Mouse (Mus musculus) limb, embryonic 13.5 days (tissue): ENCODE measurements around the gene Tars. TPM values are rescaled to one million over a fixed set of nuclear protein-coding genes. Genes with fewer than 3 reads are reported as not detected.

Source experiments
- ATAC-seq: fragments of 200-750 bp; cut with Nextera tagmentation; 2 replicates; pipeline ENCODE4 v1.8.0; 2017; ENCODE audit warnings: low read depth, moderate number of reproducible peaks, moderate TSS enrichment; ENCODE audit not compliant: low FRiP score
- H3K27ac ChIP-seq: fragments of 300-500 bp; sonication (generic); 2 replicates; pipeline ENCODE4 v1.5.1; 2015; ENCODE audit warnings: inconsistent platforms, mild to moderate bottlenecking, moderate library complexity
- H3K27me3 ChIP-seq: fragments of 300-500 bp; sonication (generic); 2 replicates; pipeline ENCODE4 v1.6.1; 2015; ENCODE audit warnings: mild to moderate bottlenecking, inconsistent platforms
- H3K36me3 ChIP-seq: fragments of 300-500 bp; sonication (generic); 2 replicates; pipeline ENCODE4 v1.6.1; 2015; ENCODE audit warnings: inconsistent platforms, mild to moderate bottlenecking, moderate library complexity
- H3K4me1 ChIP-seq: fragments of 300-500 bp; sonication (generic); 2 replicates; pipeline ENCODE4 v1.6.1; 2015; ENCODE audit warnings: inconsistent platforms
- H3K4me2 ChIP-seq: fragments of 300-500 bp; sonication (generic); replicated peaks from 2 replicates; pipeline ENCODE4 v1.6.1; 2015; ENCODE audit warnings: inconsistent platforms, mild to moderate bottlenecking, moderate library complexity
- H3K4me3 ChIP-seq: fragments of 300-500 bp; sonication (generic); 2 replicates; pipeline ENCODE4 v1.5.1; 2015; ENCODE audit warnings: moderate library complexity, mild to moderate bottlenecking, inconsistent platforms
- H3K9ac ChIP-seq: fragments of 300-500 bp; sonication (generic); 2 replicates; pipeline ENCODE4 v1.6.1; 2015; ENCODE audit warnings: mild to moderate bottlenecking, inconsistent platforms
- H3K9me3 ChIP-seq: fragments of 300-500 bp; sonication (generic); 2 replicates; pipeline ENCODE4 v1.6.1; 2016; ENCODE audit warnings: inconsistent platforms
- WGBS: fragments of 180-500 bp; shearing (Covaris S2); methylation state at CpG from one replicate; pipeline ENCODE4 v1.1.7; 2015; 5-methylcytosine and 5-hydroxymethylcytosine counted together
- polyA plus RNA-seq: library from polyadenylated mRNA; unstranded; fragments of >200 nt; fragmentation: Nextera tagmentation; extraction: Ambion mirVana; gene quantifications from 2 replicates; pipeline ENCODE4 v1.2.1, GENCODE M21; 2015

The Tars gene
- polyA plus RNA-seq, 1 experiment from 2014 or later: 73.0 TPM

DNA sequence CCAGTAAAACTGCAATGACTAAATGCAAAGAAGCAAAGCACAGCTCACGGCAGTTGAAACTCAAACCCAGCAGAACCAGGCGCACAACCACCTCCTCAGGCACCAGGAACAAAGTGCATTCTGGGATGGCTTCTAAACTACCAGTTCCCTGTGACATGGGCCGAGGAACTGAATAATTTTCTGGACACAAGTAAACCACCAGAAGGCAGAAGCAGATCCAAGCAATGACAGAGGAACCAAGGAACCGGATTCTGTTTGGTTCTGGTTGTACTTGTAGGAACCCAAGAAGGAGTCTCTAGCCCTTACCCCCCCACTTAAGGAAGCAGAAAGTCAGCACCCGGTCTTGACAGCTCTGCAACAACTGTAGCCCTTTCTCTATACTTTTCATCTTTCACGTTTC lies 3.0 kb downstream of the Tars start:
- H3K4me1 ChIP-seq: peaks cover 14% of the 10 kb centered on the region
- H3K4me2 ChIP-seq: no peak overlapping the region
- no peak overlapping the region for H3K9ac ChIP-seq
- no peak overlapping the region for H3K4me3 ChIP-seq
- H3K36me3 ChIP-seq: peaks cover 50% of the 10 kb centered on the region
- no peaks in the 10 kb centered on the region for H3K27me3 ChIP-seq
- 89% methylated on average over 6 of the region's 6 CpGs for WGBS
- no peak overlapping the region for H3K27ac ChIP-seq
- ATAC-seq: no peak
- no peaks in the 10 kb centered on the region for H3K9me3 ChIP-seq

DNA sequence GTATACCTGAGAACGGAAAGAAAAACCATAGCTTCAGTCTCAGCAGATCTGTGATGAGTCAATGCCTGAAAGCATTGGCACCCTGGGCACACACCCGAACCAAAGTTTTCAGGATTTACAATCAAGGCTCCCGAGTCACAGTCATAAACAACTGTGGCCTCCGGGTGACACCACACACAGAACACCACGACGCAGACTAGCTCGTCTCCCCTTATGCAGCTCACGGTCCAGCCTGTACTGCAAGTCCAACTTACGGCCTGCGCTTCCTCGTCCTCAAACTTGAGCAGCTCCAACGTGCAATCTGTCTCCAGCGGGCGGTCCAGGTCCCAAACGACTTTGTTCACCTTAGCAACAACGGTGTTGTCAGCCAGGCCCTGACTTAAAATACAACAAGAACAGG lies 6.6 kb downstream of the Tars start:
- Histone ChIP-seq H3K27me3 (no peaks in the 10 kb centered on the region), H3K27ac (no peak overlapping the region), H3K9ac (no peak overlapping the region), H3K4me2 (no peak overlapping the region), H3K4me1 (peaks cover 5% of the 10 kb centered on the region), H3K9me3 (no peaks in the 10 kb centered on the region), H3K36me3 (peaks cover 85% of the 10 kb centered on the region), H3K4me3 (no peak overlapping the region)
- ATAC-seq: no peak
- WGBS: 92% methylated on average over 16 of the region's 16 CpGs

DNA sequence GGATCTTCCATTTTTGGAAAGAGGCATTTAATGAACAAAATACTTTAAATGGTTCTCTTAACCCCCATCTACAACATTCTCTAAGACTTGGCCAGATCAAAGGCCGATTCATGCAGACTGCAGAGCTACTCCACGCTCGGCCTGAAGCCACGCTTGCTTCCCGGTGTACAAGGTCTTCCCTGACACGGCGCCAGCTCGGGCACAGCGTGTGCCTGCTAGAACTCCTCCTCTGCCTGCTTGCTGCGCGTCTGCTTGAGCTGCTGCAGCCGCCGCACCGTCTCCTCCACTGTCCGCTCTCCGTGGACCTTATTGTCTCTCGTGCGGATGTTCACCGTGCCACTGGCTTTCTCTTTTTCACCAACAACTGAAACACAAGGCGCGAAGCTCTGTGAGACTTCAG lies 15.7 kb downstream of the Tars start:
- Histone ChIP-seq H3K27ac (no peak overlapping the region), H3K9ac (no peak overlapping the region), H3K9me3 (no peaks in the 10 kb centered on the region), H3K27me3 (no peaks in the 10 kb centered on the region), H3K4me2 (no peak overlapping the region), H3K4me3 (no peak overlapping the region), H3K36me3 (peaks cover 69% of the 10 kb centered on the region), H3K4me1 (no peaks in the 10 kb centered on the region)
- no peak for ATAC-seq
- whole genome bisulfite sequencing: 94% methylated on average over 21 of the region's 21 CpGs

DNA sequence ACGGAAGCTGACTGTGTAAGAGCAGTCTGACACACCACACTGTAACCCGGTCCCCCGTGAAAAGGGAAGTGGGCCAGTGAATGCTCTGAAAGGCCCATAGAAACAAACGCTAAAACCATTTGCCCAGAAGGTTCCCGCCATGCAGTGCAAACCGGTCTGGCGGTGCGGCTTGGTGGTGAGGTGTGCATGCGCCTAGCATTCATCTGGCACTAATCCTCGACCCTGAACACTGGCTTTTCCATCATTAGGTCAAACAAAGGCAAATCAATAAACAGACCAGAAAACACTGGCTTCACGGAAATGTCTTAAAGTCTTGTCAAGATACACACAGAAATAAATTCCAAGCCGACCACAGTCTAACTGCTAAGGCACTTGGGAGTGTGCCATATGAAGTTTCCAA lies 16.9 kb downstream of the Tars start:
- H3K4me2 ChIP-seq: no peak overlapping the region
- no peak overlapping the region for H3K27ac ChIP-seq
- no peak overlapping the region for H3K9ac ChIP-seq
- H3K4me1 ChIP-seq: no peaks in the 10 kb centered on the region
- ATAC-seq: no peak
- 86% methylated on average over 12 of the region's 12 CpGs for WGBS
- H3K4me3 ChIP-seq: no peak overlapping the region
- H3K36me3 ChIP-seq: peaks cover 57% of the 10 kb centered on the region
- no peaks in the 10 kb centered on the region for H3K27me3 ChIP-seq
- no peaks in the 10 kb centered on the region for H3K9me3 ChIP-seq

DNA sequence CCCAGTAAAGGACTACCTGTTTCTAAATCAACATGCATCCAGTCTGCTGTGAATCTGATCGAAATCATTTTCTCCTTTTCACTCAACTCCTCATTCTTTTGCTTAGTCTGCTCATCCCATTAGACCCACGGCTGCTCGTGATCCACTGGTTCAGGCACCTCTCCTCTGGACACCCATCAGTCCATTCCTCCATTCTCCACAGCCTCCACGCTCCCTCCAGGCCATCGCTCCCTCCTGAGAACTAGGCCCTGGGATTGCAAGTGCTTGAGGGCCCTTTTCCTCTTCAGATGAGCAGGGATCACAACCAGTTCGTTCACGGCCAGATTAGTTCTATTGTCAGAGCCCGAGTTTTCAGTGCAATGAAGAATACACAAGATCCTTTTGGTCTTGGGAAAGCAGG lies 18.8 kb downstream of the Tars start:
- Histone ChIP-seq H3K27ac (no peak overlapping the region), H3K9me3 (no peaks in the 10 kb centered on the region), H3K27me3 (no peaks in the 10 kb centered on the region), H3K9ac (no peak overlapping the region), H3K36me3 (peaks cover 37% of the 10 kb centered on the region), H3K4me2 (no peak overlapping the region), H3K4me3 (no peak overlapping the region), H3K4me1 (no peaks in the 10 kb centered on the region)
- no peak for ATAC-seq
- 83% methylated on average over 8 of the region's 8 CpGs for WGBS

- H3K9me3 ChIP-seq: no peaks in the 10 kb centered on the region
- H3K4me3 ChIP-seq: no peak overlapping the region
- WGBS: 51% methylated on average over 8 of the region's 8 CpGs
- no peak overlapping the region for H3K27ac ChIP-seq
- H3K27me3 ChIP-seq: no peaks in the 10 kb centered on the region
- no peak overlapping the region for H3K4me2 ChIP-seq
- no peaks in the 10 kb centered on the region for H3K4me1 ChIP-seq
- no peak overlapping the region for H3K9ac ChIP-seq
- peaks cover 32% of the 10 kb centered on the region for H3K36me3 ChIP-seq
- no peak for ATAC-seq
Observed at GRCm38 (mm10) chr15:11380087-11380530, 19.4 kb downstream of the Tars start.

GRCm38 (mm10) chr15:11379431-11380086 lies 19.9 kb downstream of the Tars start:
- no peak for ATAC-seq
- H3K4me1 ChIP-seq: no peaks in the 10 kb centered on the region
- H3K9ac ChIP-seq: no peak overlapping the region
- WGBS: 85% methylated on average over 8 of the region's 8 CpGs
- H3K27me3 ChIP-seq: no peaks in the 10 kb centered on the region
- peaks cover 27% of the 10 kb centered on the region for H3K36me3 ChIP-seq
- H3K4me2 ChIP-seq: no peak overlapping the region
- no peak overlapping the region for H3K27ac ChIP-seq
- no peaks in the 10 kb centered on the region for H3K9me3 ChIP-seq
- no peak overlapping the region for H3K4me3 ChIP-seq

- WGBS: 81% methylated on average over 7 of the region's 7 CpGs
- H3K27me3 ChIP-seq: no peaks in the 10 kb centered on the region
Observed at GRCm38 (mm10) chr15:11370477-11371085, 28.9 kb downstream of the Tars start.

GRCm38 (mm10) chr15:11369572-11369971 lies 29.9 kb downstream of the Tars start:
- no peak for ATAC-seq
- no peak overlapping the region for H3K4me2 ChIP-seq
- no peak overlapping the region for H3K27ac ChIP-seq
- no peak overlapping the region for H3K9ac ChIP-seq
- no peaks in the 10 kb centered on the region for H3K4me1 ChIP-seq
- WGBS: 81% methylated on average over 3 of the region's 3 CpGs
- H3K4me3 ChIP-seq: no peak overlapping the region
- no peaks in the 10 kb centered on the region for H3K9me3 ChIP-seq
- H3K36me3 ChIP-seq: no peaks in the 10 kb centered on the region
- no peaks in the 10 kb centered on the region for H3K27me3 ChIP-seq

More at GRCm38 (mm10) chr15:11370477-11371085, 28.9 kb downstream of the Tars start:
- ATAC-seq: no peak
- Histone ChIP-seq H3K9ac (no peak overlapping the region), H3K36me3 (no peaks in the 10 kb centered on the region), H3K27ac (no peak overlapping the region), H3K4me1 (no peaks in the 10 kb centered on the region), H3K4me3 (no peak overlapping the region), H3K4me2 (no peak overlapping the region), H3K9me3 (no peaks in the 10 kb centered on the region)

DNA sequence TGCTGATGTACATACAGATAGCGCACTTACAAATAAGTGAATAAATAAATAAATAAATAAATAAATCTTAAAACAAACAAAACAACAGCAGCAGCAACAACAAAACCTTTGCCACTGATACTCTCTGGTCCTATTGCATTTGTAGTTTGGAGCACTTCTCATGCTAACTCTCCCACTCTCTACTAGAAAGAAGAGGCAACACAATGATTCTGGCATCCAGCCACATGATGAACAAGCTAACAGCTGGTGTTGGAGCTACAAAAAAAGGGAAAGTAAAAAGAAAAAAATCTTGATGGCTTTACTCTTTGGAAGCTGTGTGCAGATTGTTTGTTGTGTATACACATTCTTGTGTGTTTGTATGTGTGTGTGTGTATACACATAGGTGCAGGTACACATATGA lies 34.7 kb downstream of the Tars start:
- 100% methylated on average over 1 of the region's 1 CpGs for WGBS
- Histone ChIP-seq H3K4me2 (no peak overlapping the region), H3K9me3 (no peaks in the 10 kb centered on the region)

GRCm38 (mm10) chr15:11364112-11364511 lies 35.4 kb downstream of the Tars start:
- H3K9ac ChIP-seq: no peak overlapping the region
- WGBS: 40% methylated on average over 2 of the region's 2 CpGs
- no peak for ATAC-seq

More for the DNA sequence above, 34.7 kb downstream of the Tars start:
- Histone ChIP-seq H3K9ac (no peak overlapping the region), H3K4me3 (no peak overlapping the region), H3K27me3 (no peaks in the 10 kb centered on the region), H3K27ac (no peak overlapping the region), H3K36me3 (no peaks in the 10 kb centered on the region), H3K4me1 (no peaks in the 10 kb centered on the region)
- ATAC-seq: no peak

DNA sequence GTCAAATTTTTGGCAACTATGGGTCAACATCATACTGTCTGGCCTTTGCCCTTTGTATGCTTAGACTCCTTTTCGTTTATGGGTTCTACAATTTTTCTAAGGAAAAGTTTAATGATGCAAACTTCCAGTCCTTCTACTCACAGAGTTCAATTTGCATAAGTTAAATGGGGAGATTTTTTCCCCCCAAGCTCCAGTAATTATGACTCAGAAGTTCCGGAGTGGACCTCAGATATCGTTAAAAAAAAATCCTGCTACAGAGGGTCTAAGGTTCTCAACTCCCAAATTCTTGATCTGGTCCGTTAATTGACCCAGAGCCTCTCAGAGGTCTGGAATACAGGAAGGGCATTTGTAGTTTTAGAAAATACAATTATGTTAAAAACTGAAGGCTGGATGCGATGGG lies 37.6 kb downstream of the Tars start:
- no peaks in the 10 kb centered on the region for H3K27me3 ChIP-seq
- no peak overlapping the region for H3K27ac ChIP-seq
- H3K9me3 ChIP-seq: no peaks in the 10 kb centered on the region
- no peak overlapping the region for H3K9ac ChIP-seq
- H3K4me2 ChIP-seq: no peak overlapping the region
- H3K4me1 ChIP-seq: no peaks in the 10 kb centered on the region
- H3K4me3 ChIP-seq: no peak overlapping the region
- H3K36me3 ChIP-seq: no peaks in the 10 kb centered on the region
- WGBS: 81% methylated on average over 5 of the region's 5 CpGs
- no peak for ATAC-seq

More at GRCm38 (mm10) chr15:11364112-11364511, 35.4 kb downstream of the Tars start:
- Histone ChIP-seq H3K4me1 (no peaks in the 10 kb centered on the region), H3K9me3 (no peaks in the 10 kb centered on the region), H3K36me3 (no peaks in the 10 kb centered on the region), H3K27ac (no peak overlapping the region), H3K4me3 (no peak overlapping the region), H3K4me2 (no peak overlapping the region), H3K27me3 (no peaks in the 10 kb centered on the region)

GRCm38 (mm10) chr15:11360888-11361287 lies 38.6 kb downstream of the Tars start:
- Histone ChIP-seq H3K27me3 (no peaks in the 10 kb centered on the region), H3K4me1 (no peaks in the 10 kb centered on the region), H3K36me3 (no peaks in the 10 kb centered on the region), H3K27ac (no peak overlapping the region), H3K4me3 (no peak overlapping the region), H3K4me2 (no peak overlapping the region), H3K9ac (no peak overlapping the region), H3K9me3 (no peaks in the 10 kb centered on the region)
- 67% methylated on average over 1 of the region's 1 CpGs for WGBS
- no peak for ATAC-seq
